Mouse (Mus musculus) T-helper 2 cell (primary cell): Measurements from ENCODE around the gene Lgr6.

ENCODE experiments used
- in situ Hi-C: fragments of 300-600 bp; cut with MboI, MseI; formaldehyde crosslinking; loops from one replicate; pipeline ENCODE4 v1.15.1; 2025; ENCODE audit warnings: high pct_unique_total_duplicates

Lgr6 gene

DNA sequence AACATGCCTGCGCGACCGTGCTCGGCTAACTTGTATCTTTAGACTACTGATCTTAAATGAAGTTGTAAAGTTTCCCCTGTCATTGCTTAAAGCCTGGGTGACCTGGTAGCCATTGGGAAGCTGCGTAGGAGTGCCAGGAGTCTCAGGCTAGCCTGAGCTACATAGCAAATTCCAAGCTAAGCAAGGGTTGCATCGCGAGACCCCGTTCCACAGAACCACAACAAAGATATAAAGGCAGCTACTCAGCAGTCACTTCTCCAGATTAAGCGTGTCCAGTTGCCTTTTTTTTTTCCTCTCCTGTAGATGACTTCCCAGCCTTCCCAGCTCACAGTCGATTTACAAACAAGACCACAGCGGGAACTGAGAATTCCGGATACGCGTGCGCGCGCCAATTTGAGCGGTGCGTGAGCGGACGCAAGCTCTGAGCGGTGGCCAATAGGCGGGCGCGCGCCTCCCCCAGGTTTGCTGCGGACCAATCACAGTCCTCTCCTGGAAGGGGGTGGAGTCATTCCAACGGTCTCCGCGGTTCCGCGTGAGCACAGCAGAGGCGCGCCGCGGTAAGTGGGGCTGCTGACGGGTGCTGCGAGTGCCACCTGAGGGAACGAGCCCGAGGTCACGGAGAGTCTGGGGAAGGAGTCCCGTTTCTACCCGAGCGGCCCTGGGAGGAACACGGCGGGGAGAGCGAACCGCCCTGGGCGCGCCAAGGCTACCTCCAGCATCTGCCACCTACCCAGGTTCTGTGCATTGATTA lies 142.8 kb downstream of the Lgr6 start, which contains the start of gene Ube2t:
TSS of gene Ube2t (plus strand) at position 513 of the 751 bp plus-strand sequence.
- in situ Hi-C loops, result no loop called here

DNA sequence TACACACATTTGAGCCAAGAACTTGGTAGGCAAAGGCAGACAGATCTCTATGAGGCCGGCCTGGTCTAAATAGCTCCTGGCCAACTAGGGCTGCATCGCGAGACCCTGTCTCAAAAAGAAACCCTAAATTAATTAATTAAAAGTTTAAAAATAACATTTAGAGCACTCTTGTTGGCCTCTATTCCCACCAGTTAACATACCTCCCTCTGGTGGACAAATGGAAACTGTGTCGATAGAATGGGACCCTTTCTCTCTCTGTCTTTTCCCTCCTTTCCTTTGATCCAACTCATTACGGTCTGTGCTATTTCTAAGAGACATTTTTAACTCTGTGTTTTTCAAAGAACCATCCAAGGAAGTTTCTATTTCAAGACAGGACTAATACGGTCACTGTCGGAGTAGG lies 144.4 kb downstream of the Lgr6 start:
- in situ Hi-C loops, result no loop called here

DNA sequence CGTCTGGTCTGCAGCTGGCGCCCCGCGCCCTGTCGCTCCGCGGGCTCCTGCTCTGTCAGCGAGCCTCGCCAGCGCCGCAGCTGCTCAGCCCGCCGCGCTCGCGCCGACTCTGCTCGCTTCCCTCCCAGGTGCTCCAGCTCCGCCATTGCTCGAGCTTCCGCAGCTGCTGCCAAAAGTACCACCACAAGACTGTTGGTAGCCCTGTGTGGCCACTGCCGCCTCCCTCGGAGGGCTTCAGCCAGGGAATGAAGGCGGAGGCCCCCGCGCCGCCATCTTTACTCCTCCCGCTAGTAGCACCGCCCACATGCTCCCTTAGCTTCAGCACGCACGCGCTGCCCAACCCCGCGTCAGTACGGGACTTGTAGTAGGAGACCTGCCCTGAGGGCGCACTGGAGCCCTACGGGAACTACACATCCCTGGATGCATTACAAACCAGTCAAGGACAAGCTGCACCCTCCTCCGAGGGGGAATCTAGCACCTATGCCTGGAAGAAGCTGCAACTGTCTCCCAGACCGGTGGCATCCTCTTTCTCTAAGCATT lies 149.4 kb downstream of the Lgr6 start, which contains the start of gene Ppp1r12b:
TSS of gene Ppp1r12b (minus strand) at position 306 of the 540 bp plus-strand sequence.
- in situ Hi-C loops, result no loop called here

DNA sequence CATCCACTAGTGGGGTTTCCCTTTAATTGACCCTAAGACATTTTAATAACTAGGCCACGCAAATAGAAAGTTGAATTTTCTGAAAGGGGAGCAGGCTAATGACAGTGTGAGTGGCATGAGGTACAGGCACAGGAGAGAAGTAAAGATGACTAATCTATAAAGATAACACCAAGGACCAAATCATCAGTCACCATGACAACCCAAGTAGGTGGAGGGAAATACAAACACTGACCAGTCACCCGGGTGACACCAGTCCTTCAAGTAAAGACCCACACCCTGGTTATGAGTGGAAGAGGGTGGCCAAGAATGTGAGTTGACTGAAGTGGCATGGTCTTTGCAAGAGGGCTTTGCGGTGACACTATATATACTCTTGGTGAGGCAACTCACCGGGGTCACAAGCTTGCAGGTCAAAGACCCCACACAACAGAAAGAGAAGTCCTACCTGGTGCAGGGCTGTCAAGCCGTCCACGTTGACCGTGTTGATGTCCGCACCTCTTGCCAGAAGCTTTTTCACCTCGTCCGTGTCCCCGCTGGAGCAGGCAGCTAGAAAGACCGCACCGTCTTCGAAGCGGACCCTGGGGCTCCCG lies 149.9 kb downstream of the Lgr6 start:
- in situ Hi-C loops, result no loop called here

- in situ Hi-C loops, result no loop called here
Observed at GRCm38 (mm10) chr1:134949946-134950345, 155.1 kb downstream of the Lgr6 start.

GRCm38 (mm10) chr1:134947590-134947989 lies 157.5 kb downstream of the Lgr6 start:
- in situ Hi-C loops, result no loop called here

DNA sequence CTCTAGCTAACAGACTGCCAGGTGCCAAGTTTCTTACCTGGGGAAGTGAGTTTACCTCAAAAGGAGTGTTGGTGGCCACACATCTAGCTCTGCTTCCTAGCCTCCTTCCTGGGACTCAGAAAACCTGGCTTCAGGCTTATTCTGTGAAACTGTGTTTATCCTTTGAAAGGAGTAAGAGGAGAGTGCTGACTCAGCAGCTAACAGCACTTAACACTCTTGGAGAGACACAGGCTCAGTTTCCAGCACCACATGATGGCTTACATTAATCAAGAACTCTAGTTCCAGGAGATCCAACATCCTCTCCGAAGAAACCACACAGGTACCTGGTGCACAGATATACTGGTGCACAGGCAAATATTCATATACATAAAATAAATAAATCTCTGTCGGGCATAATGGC lies 162.2 kb downstream of the Lgr6 start:
- in situ Hi-C loops, result no loop called here

- in situ Hi-C loops, result no loop called here
Observed at GRCm38 (mm10) chr1:134940863-134941262, 164.2 kb downstream of the Lgr6 start.

GRCm38 (mm10) chr1:134938233-134938632 lies 166.8 kb downstream of the Lgr6 start:
- in situ Hi-C loops, result no loop called here

DNA sequence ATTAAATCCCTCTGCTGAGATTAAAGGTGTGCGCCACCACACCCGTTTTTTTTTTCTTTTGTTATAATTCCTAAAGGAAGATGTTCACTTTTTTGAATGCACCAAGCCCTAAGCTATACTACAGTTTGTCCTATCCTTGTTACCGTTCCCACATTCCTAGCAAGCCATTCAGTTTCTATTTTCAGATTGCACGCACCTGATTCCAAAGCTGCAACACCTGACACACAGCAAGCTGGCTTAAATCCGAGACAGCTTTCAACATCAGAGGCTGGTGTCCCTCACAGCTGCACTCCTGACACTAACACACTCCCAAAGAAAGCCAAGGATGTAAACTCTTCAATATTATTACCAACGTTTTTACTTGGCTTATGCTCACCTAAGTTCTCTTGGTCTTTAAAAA lies 168.7 kb downstream of the Lgr6 start:
- in situ Hi-C loops, result no loop called here
